ENCODE assay signal across 9 mouse cellular contexts in genomic region chr10:116735607-116736006, GRCm38 (mm10).
DNase-seq lines count a peak whose midpoint lies in the region; ATAC-seq and TF ChIP-seq lines count a peak whose summit lies in the region.
"Had no signal": no experiment of that assay in that cellular context is flagged by ENCODE, and none has a peak within 500 bp of the region (broad histone marks: within the 10 kb centered on the region; RNA-seq: fewer than 3 reads in every experiment).

No protein-coding gene starts in this region.

- H3K27ac ChIP-seq in heart, embryonic 15.5 days, result no peak overlapping the region
- no peak overlapping the region for H3K27ac ChIP-seq in thymus, adult 2 months (ENCODE audit: control insufficient read depth, insufficient read depth, low read length)
- no peak overlapping the region for H3K27ac ChIP-seq in midbrain, embryonic 14.5 days (replicated peaks; ENCODE audit: low read depth, low read length)
- H3K27ac ChIP-seq in intestine, embryonic 16.5 days (ENCODE audit: low read length), result no peak overlapping the region
- H3K27ac ChIP-seq: embryonic facial prominence, embryonic 12.5 days had no signal

- H3K4me3 ChIP-seq in heart, embryonic 15.5 days, result no peak overlapping the region
- no peak overlapping the region for H3K4me3 ChIP-seq in thymus, adult 2 months (ENCODE audit: control insufficient read depth, insufficient read depth, low read length)
- H3K4me3 ChIP-seq in midbrain, embryonic 14.5 days (replicated peaks; ENCODE audit: low read depth, low read length), result no peak overlapping the region
- H3K4me3 ChIP-seq in intestine, embryonic 16.5 days (ENCODE audit: low read length), result no peak overlapping the region
- H3K4me3 ChIP-seq: embryonic facial prominence, embryonic 12.5 days had no signal

- H3K9ac ChIP-seq in heart, embryonic 15.5 days, result no peak overlapping the region
- H3K9ac ChIP-seq in midbrain, embryonic 14.5 days (replicated peaks; ENCODE audit: low read length), result no peak overlapping the region
- no peak overlapping the region for H3K9ac ChIP-seq in intestine, embryonic 16.5 days (ENCODE audit: low read depth, low read length)
- H3K9ac ChIP-seq: embryonic facial prominence, embryonic 12.5 days had no signal

- DNase-seq in layer of hippocampus, adult 11-12 months (ENCODE audit: low spot score), result peak; percentile 51
- DNase-seq in layer of hippocampus, adult 9-10 months (ENCODE audit: low spot score), result no peak
- DNase-seq in cerebellum, postnatal 10 days, result peak; percentile 88 to 93
- DNase-seq in left cerebral cortex, postnatal 25 days (ENCODE audit: low spot score in 2 of 2), result peak; percentile 36
- DNase-seq in thymus, adult 2 months, result no peak
- DNase-seq in midbrain, embryonic 14.5 days, result no peak

- 0 out of 2 replicates have a peak, but pooled peaks cover 3% of the 10 kb centered on the region for H3K27me3 ChIP-seq in heart, embryonic 15.5 days
- H3K27me3 ChIP-seq in thymus, adult 2 months (ENCODE audit: control insufficient read depth, insufficient read depth, low read length), result no peaks in the 10 kb centered on the region
- no peaks in the 10 kb centered on the region for H3K27me3 ChIP-seq in midbrain, embryonic 14.5 days (ENCODE audit: control insufficient read depth, insufficient read depth, low read length)
- no peaks in the 10 kb centered on the region for H3K27me3 ChIP-seq in intestine, embryonic 16.5 days (replicated peaks; ENCODE audit: control insufficient read depth, insufficient read depth, low read length)
- H3K27me3 ChIP-seq: embryonic facial prominence, embryonic 12.5 days had no signal

- 67% methylated on average over 8 of the region's 8 CpGs for WGBS in heart, embryonic 15.5 days
- 97% methylated on average over 8 of the region's 8 CpGs for whole genome bisulfite sequencing in thymus, adult 2 months
- 82% methylated on average over 8 of the region's 8 CpGs for WGBS in midbrain, embryonic 14.5 days
- 86% methylated on average over 8 of the region's 8 CpGs for WGBS in intestine, embryonic 16.5 days

- no peaks in the 10 kb centered on the region for H3K9me3 ChIP-seq in heart, embryonic 15.5 days (replicated peaks)
- H3K9me3 ChIP-seq in midbrain, embryonic 14.5 days (ENCODE audit: control insufficient read depth, low read length), result no peaks in the 10 kb centered on the region
- H3K9me3 ChIP-seq in intestine, embryonic 16.5 days (ENCODE audit: control insufficient read depth, low read length), result no peaks in the 10 kb centered on the region
- H3K9me3 ChIP-seq: embryonic facial prominence, embryonic 12.5 days had no signal

- intact Hi-C loops in left cerebral cortex, postnatal 25 days (cut with DNase I), result no loop called here

- no peak overlapping the region for H3K4me2 ChIP-seq in heart, embryonic 15.5 days
- H3K4me2 ChIP-seq in midbrain, embryonic 14.5 days (ENCODE audit: low read length), result no peak overlapping the region
- H3K4me2 ChIP-seq in intestine, embryonic 16.5 days (ENCODE audit: low read depth, low read length), result no peak overlapping the region
- H3K4me2 ChIP-seq: embryonic facial prominence, embryonic 12.5 days had no signal

- no peak for TF ChIP-seq POLR2A in thymus, adult 2 months (IDR thresholded peaks at IDR 0.05; ENCODE audit: control insufficient read depth, extremely low read depth, insufficient read depth, low read length, poor library complexity)

- peak; percentile 31; the same call in 1 of the 2 replicates for ATAC-seq in heart, embryonic 15.5 days (replicated peaks; ENCODE audit: insufficient number of reproducible peaks, insufficient read depth, low FRiP score, low read depth)
- ATAC-seq in midbrain, embryonic 14.5 days (ENCODE audit: low FRiP score, low TSS enrichment), result no peak
- no peak for ATAC-seq in intestine, embryonic 16.5 days

- TF ChIP-seq CTCF in thymus, adult 2 months (IDR thresholded peaks at IDR 0.05; ENCODE audit: borderline replicate concordance, control insufficient read depth, extremely low read depth, insufficient read depth, low read length, poor library complexity), result no peak

- no peaks in the 10 kb centered on the region for H3K36me3 ChIP-seq in heart, embryonic 15.5 days
- no peaks in the 10 kb centered on the region for H3K36me3 ChIP-seq in thymus, adult 2 months (ENCODE audit: control insufficient read depth, insufficient read depth, low read length)
- no peaks in the 10 kb centered on the region for H3K36me3 ChIP-seq in midbrain, embryonic 14.5 days (ENCODE audit: control insufficient read depth, insufficient read depth, low read length)
- no peaks in the 10 kb centered on the region for H3K36me3 ChIP-seq in intestine, embryonic 16.5 days (ENCODE audit: control insufficient read depth, insufficient read depth, low read length)
- H3K36me3 ChIP-seq: embryonic facial prominence, embryonic 12.5 days had no signal

- H3K4me1 ChIP-seq in heart, embryonic 15.5 days (replicated peaks), result peaks cover 14% of the 10 kb centered on the region
- 0 out of 2 replicates have a peak, but pooled peaks cover 2% of the 10 kb centered on the region for H3K4me1 ChIP-seq in thymus, adult 2 months (replicated peaks; ENCODE audit: control insufficient read depth, insufficient read depth, low read length)
- no peaks in the 10 kb centered on the region for H3K4me1 ChIP-seq in midbrain, embryonic 14.5 days (ENCODE audit: control insufficient read depth, insufficient read depth, low read length)
- H3K4me1 ChIP-seq in intestine, embryonic 16.5 days (ENCODE audit: control insufficient read depth, insufficient read depth, low read length), result no peaks in the 10 kb centered on the region

Comparison
In these comparisons a context has a peak if more than half of its experiments do, and no peak if none do; other contexts are left out.
1. DNase-seq: peak in layer of hippocampus, adult 11-12 months (single experiment), cerebellum, postnatal 10 days (2 of 2) and left cerebral cortex, postnatal 25 days (2 of 2); none in layer of hippocampus, adult 9-10 months (single experiment), thymus, adult 2 months (single experiment) and midbrain, embryonic 14.5 days (single experiment).